Mouse (Mus musculus): ENCODE data around the gene Ranbp17.

Ranbp17 gene

DNA sequence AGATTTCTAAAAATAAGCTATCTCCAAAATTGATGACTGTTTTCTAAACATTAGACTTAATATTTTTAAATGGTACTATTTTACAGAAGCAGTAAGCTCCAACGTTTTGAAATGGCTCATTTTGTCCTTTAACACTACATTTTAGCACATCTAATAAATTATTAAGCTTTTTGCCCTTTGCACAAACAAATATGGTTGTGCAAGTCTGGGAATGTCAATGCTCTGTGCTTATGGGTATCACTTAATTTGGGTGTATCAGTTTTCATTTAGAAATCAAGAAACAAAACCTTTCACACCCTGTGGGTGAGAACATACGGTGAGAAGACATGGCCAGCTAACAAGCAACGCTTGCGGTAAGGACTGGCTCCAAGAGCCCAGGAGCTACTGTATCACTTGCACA, 108.9 kb downstream of the Ranbp17 start:
- no peak for DNase-seq (ENCODE audit: low read depth, low spot score)

GRCm38 (mm10) chr11:33399346-33399745, 114.2 kb downstream of the Ranbp17 start:
- no peak for DNase-seq (ENCODE audit: low read depth, low spot score)

GRCm38 (mm10) chr11:33398701-33399100, 114.8 kb downstream of the Ranbp17 start:
- DNase-seq (ENCODE audit: low read depth, low spot score), result no peak

GRCm38 (mm10) chr11:33396275-33396674, 117.3 kb downstream of the Ranbp17 start:
- no peak for DNase-seq (ENCODE audit: low read depth, low spot score)

DNA sequence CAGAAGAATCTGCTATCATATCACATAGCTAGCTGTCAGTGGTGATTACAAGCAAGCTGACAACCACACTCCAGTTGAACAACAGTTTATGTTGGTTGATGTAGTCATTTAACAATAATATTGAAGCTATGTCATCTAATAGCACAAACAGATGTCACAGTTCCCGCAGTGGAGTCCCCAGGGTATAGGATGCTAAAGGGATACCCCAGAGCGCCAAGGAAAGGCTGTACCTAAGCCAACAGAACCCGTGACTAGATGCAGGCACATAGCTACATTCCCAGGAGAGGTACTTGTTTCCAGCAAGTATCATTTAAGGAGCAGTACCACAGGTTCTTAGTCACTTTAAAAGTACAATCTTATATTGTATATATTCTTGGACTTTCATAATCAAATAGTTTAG, 119.5 kb downstream of the Ranbp17 start:
- no peak for DNase-seq (ENCODE audit: low read depth, low spot score)

DNA sequence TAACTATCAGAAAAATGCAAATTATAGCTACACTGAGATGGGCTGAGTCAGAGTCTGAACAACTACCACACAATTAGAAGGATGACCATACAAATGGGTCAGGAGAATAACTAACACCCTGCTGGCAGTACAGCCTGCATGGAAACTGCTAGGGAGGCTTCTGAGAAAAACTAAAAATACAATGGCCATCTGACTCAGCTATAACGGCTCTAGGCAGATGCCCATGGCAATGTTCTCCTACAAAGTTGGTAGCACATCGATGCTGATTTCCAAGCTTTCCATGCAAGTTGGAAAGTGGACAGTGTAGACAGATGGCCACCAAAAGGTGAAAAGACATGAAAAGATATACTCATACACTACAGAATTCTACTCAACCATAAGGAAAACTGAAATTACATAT, 124.9 kb downstream of the Ranbp17 start:
- no peak for DNase-seq (ENCODE audit: low read depth, low spot score)

DNA sequence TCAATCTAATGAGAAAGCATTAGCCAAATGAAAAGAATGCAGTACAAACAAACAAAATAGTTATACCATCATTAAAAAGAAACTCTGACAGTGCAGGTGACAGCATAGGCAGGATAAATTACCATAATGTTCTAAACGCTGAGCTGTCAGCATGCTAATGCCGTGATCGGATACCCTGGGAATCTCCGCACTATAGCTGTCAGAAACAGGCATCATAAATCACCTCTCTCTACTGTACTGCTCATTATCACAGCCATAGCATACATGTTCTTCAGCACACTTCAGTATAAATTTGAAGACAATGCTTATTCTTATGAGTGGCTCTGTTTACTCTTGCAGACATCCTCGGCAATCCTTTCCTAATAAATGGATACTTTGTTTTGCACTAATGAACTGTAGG, 151.7 kb downstream of the Ranbp17 start:
- DNase-seq (ENCODE audit: low read depth, low spot score), result no peak

DNA sequence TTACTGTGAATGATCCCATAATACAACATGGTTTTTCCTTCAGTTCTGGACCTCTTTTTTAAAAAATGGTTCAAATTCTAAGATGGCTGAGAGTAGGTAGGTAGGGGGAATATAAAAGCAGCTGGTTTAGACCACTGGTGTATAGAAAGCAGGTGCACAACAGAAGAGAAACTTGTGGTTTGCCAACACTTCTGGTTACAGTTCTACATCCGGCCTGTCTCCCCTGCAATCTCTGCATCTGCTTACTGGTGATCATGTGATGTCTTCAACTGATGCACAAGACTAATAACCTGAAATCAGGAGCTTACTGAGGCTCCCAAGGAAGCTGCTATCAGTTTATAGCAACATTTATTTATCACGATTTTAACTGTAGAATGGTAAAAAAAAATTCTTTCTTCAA, 164.3 kb downstream of the Ranbp17 start:
- no peak for DNase-seq (ENCODE audit: low read depth, low spot score)

GRCm38 (mm10) chr11:33342061-33342460, 171.5 kb downstream of the Ranbp17 start:
- no peak for DNase-seq (ENCODE audit: low read depth, low spot score)

- DNase-seq (ENCODE audit: low read depth, low spot score), result peak; percentile 71
Measured at GRCm38 (mm10) chr11:33336552-33337121, 176.9 kb downstream of the Ranbp17 start.

DNA sequence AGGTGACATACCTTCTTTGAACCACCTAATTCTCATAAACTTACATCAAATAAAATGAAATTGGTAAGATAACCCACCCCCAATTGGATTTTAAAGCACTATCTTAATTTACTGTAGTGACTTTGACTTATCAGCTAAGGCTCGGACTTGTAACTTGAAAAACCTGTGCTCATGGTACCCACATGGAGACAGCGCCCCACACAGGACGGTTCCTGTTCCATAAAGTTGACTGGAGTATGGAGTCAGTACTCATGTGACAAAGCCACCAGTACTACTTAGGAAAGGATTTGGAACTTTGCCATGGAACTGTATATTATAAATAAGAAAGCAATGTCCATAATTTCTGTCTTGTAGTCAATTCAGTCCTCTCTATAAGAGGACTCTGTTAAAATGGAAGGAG, 177.9 kb downstream of the Ranbp17 start:
- DNase-seq (ENCODE audit: low read depth, low spot score), result no peak

DNA sequence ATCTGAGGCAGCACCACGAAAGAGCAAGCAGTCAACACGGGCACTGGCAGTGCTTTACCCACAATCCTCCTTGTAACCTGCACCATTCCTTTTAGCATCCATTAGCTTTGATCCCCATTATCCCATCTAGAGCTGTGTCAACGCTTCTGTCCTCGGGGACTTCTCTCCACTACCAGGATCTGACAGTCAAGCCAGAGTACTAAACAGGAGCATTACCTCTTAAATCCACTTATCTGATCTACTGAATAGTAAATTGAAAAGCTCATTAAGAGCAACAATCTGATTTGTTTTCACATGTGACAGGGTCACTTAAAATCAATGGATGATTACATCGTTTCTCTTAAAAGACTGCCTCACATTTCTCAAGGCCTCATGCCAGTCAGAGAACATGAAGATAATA, 181.4 kb downstream of the Ranbp17 start:
- DNase-seq (ENCODE audit: low read depth, low spot score), result no peak

GRCm38 (mm10) chr11:33319006-33319611, 194.4 kb downstream of the Ranbp17 start:
- DNase-seq (ENCODE audit: low read depth, low spot score), result no peak

GRCm38 (mm10) chr11:33309566-33309965, 204.0 kb downstream of the Ranbp17 start:
- no peak for DNase-seq (ENCODE audit: low read depth, low spot score)

DNA sequence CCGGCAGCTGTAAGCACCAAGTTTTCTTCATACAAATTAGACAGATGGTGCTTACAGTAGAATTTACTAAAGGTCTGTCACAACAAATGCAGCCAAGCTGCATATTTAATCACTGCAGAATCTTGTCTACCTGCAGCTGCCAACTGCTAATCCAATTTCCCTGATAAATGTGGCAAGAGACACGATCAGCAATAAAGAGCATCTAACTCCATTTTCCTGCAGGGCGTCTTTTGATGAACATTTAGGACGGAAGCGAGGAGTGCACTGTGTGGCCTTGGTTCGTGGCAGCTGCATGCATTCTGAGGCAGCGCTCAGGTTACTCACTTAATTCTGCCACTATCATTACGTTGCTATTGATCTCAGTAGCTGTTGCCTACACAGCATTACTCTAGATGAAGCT, 212.7 kb downstream of the Ranbp17 start:
- DNase-seq (ENCODE audit: low read depth, low spot score), result no peak

GRCm38 (mm10) chr11:33299371-33299770, 214.2 kb downstream of the Ranbp17 start:
- DNase-seq (ENCODE audit: low read depth, low spot score), result no peak

- no peak for DNase-seq (ENCODE audit: low read depth, low spot score)
Measured at GRCm38 (mm10) chr11:33297121-33297520, 216.4 kb downstream of the Ranbp17 start.

DNA sequence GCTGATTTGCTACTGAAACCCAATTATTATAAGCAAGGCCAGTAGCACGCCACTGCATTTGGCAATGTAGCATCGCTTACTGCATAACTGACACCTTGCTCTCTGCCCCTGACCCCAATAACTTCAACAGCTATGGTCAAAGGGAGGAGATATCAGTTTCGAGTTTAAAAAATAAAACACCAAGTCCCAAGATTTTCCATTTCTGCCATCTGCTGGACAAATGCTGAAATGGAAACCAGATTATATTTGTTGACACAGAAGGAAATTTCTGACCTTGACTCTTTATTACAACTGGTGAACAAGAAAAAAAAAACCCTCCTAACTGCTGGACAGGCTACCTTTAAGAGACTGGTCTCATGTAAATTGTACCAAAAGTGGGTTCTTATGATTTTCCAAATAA, 218.1 kb downstream of the Ranbp17 start:
- DNase-seq (ENCODE audit: low read depth, low spot score), result peak; percentile 23

- DNase-seq (ENCODE audit: low read depth, low spot score), result no peak
Measured at GRCm38 (mm10) chr11:33294063-33294462, 219.5 kb downstream of the Ranbp17 start.

DNA sequence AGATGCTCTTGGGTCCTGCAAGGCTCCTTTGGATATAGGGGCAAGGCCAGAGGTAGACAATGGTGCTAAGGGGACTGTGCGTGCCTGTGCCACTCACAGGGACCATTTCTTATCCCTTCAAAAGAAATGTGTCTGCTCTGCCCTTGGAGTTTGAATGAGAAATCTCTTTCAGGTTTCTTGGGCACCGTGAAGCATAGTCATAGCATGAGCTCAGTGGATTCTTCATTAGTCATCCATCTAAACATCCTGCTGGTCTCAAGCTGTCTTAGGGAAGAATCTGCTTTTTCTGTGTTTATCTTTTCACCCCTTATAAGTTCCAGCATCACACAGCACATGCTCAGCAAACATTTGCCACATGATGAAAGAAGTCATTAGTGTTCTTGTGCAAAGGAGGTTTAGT, 235.0 kb downstream of the Ranbp17 start:
- DNase-seq (ENCODE audit: low read depth, low spot score), result no peak

DNA sequence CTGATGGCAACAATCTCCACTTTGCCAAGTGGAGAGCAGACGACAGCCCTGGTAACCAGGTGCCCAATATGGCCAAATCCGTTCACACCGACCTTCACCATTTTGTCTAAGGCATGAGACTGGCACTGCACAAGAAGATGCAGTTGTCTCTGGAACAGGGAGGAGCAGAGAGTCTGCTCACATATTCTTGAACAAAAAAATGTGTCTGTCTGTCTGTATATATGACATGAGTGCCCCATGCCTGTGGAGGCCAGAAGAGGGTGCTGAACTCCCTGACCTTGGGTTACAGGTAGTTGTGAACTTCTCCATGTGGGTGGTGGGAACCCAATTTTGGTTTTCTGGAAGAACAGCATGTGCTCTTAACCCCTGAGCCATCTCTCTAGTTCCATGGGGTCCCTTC, 236.9 kb downstream of the Ranbp17 start, which contains the start of gene Gm12117:
Gene Gm12117, minus strand, starts transcription at position 101 of the 400 bp plus-strand sequence.
- no peak for DNase-seq (ENCODE audit: low read depth, low spot score)

DNA sequence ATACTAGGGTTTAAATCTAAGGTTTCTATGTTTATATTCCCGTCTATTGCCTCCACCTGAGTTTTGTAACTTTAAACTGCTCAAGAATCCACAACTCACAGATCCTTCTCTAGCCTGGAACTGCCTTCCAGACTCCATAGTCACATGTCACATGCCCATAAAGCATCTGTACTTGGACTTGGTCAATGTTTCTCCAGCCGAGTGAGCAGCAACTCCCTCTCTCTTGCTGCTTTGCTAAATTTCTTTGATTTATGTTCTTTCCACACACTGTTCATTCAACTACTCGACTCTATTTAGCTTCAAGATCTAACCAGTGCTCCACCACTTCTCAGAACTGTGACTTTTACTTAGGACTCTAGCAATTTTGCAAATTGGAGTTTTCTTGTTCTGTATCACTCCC, 238.7 kb downstream of the Ranbp17 start:
- DNase-seq (ENCODE audit: low read depth, low spot score), result no peak

DNA sequence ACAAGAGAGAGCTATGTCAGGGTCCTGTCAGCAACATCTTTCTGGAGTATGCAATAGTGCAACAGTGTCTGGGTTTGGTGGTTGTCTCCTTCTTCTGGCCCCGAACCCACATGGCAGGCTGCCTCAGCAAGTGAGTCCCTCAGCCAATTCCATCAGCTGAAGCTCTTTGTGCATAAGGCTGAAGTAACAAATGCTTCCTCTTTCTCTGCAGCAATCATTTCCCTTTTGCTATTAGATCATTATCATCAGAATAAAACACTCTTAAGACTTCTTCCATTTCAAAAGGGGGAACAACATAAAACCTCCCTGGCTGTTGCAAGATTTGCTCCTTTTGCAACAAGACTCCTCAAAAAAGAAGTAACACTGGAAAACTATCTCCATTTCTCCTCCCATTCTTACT, 239.3 kb downstream of the Ranbp17 start:
- no peak for DNase-seq (ENCODE audit: low read depth, low spot score)

DNA sequence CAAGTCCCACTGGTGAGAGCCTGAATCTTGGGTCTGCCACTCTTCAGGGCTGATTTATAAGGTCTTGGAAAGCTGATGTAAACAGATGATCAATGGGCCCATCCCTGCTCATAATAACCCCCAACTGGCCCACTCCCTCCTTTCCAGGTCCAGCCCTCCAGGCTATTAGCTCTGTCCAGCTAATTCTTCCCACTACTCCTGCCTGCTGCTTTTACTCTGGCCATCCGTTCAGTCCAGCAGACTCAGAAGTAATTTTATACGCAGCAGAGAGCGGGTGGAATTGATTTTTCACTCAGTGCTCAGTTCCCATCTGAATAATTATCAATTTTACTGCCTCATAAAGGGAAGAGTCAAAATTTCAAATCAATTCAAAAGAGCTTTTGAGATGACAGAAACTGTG, 273.3 kb downstream of the Ranbp17 start:
- no peak for DNase-seq (ENCODE audit: low read depth, low spot score)

All from ZHBTc4 (cell line).